Comparison of ENCODE assay signal across 8 mouse cellular contexts in the genomic region with DNA sequence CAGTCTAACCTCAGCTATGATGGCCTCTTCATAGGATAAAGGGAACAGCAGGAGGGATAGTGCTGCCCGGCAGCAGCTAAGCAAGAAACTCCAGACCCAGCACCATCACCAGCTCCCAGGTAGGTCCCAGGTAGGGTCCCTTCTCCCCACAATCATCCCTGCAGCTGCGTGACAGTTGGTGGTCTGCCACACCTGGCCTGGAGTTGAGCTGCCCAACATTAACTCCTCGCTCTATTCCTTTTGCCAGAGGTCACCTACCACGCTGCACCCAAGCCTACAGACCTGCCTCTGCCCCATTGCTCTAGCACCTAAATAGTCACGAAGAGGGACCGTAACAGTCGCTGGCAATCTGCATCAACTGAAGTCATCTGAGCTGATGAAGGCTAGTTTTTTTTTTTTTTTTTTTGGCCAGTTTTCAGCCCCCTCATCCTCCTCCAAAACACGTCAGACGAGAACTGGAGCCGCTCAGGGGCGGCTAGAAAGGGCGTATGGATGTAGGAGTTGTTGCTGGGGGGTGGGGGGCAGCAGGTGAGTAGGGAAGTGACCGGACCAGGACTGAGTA. TPM values are rescaled to one million over a fixed set of nuclear protein-coding genes. Genes with fewer than 3 reads are reported as not detected.
DNase-seq lines count a peak whose midpoint lies in the region; ATAC-seq and TF ChIP-seq lines count a peak whose summit lies in the region.

No protein-coding gene starts in this region.

- 5% methylated on average over 13 of the region's 13 CpGs for WGBS in forebrain, embryonic 16.5 days
- WGBS in liver, embryonic 16.5 days (ENCODE audit: insufficient replicate concordance), result 9% methylated on average over 13 of the region's 13 CpGs

- peaks cover 89% of the 10 kb centered on the region for H3K27me3 ChIP-seq in CH12.LX (replicated peaks)
- no peaks in the 10 kb centered on the region for H3K27me3 ChIP-seq in forebrain, embryonic 16.5 days (replicated peaks; ENCODE audit: control insufficient read depth, insufficient read depth, low read length)
- H3K27me3 ChIP-seq in liver, embryonic 16.5 days (ENCODE audit: control insufficient read depth, insufficient read depth, low read depth, low read length), result peaks cover 41% of the 10 kb centered on the region

- no peak overlapping the region for H3K4me3 ChIP-seq in CH12.LX (replicated peaks in 1 of 3; ENCODE audit: low read depth in 2 of 3, low read length in 2 of 3, poor library complexity in 1 of 3)
- H3K4me3 ChIP-seq in forebrain, embryonic 16.5 days (replicated peaks; ENCODE audit: low read length), result peak overlapping the region; percentile 54
- H3K4me3 ChIP-seq in liver, embryonic 16.5 days (ENCODE audit: low read depth, low read length), result peak overlapping the region; percentile 59; the same call in 1 of the 2 replicates

- no peaks in the 10 kb centered on the region for H3K79me2 ChIP-seq in CH12.LX (replicated peaks; ENCODE audit: control insufficient read depth, extremely low read depth, insufficient read depth, poor library complexity, severe bottlenecking)

- peaks cover 10% of the 10 kb centered on the region for H3K9me3 ChIP-seq in CH12.LX (replicated peaks; ENCODE audit: low read length)
- no peaks in the 10 kb centered on the region for H3K9me3 ChIP-seq in forebrain, embryonic 16.5 days (ENCODE audit: control insufficient read depth, low read length)
- no peaks in the 10 kb centered on the region for H3K9me3 ChIP-seq in liver, embryonic 16.5 days (replicated peaks; ENCODE audit: control insufficient read depth, low read length)

- dilution Hi-C loops in CH12.LX (cut with MboI; ENCODE audit: extremely low pct_ligation_motif_present, extremely low pct_unique_long_range_greater_than_20kb, low sequenced_read_pairs), result no loop called here

- no peaks in the 10 kb centered on the region for H3K4me1 ChIP-seq in CH12.LX (ENCODE audit: control insufficient read depth in 1 of 2, insufficient read depth in 2 of 2)
- peaks cover 34% of the 10 kb centered on the region for H3K4me1 ChIP-seq in forebrain, embryonic 16.5 days (replicated peaks; ENCODE audit: control insufficient read depth, insufficient read depth, low read length)
- H3K4me1 ChIP-seq in liver, embryonic 16.5 days (ENCODE audit: control insufficient read depth, low read depth, low read length), result peaks cover 4% of the 10 kb centered on the region

- H3K36me3 ChIP-seq in CH12.LX (replicated peaks in 1 of 2; ENCODE audit: control insufficient read depth in 1 of 2, insufficient read depth in 1 of 2, low read length in 1 of 2), result no peaks in the 10 kb centered on the region
- H3K36me3 ChIP-seq in forebrain, embryonic 16.5 days (ENCODE audit: control insufficient read depth, insufficient read depth), result no peaks in the 10 kb centered on the region
- H3K36me3 ChIP-seq in liver, embryonic 16.5 days (ENCODE audit: control insufficient read depth, insufficient read depth), result no peaks in the 10 kb centered on the region

- no peak for ATAC-seq in forebrain, embryonic 16.5 days
- no peak for ATAC-seq in liver, embryonic 16.5 days (ENCODE audit: low read depth)

- no peak overlapping the region for H3K27ac ChIP-seq in CH12.LX (ENCODE audit: insufficient read depth, low read depth)
- H3K27ac ChIP-seq in forebrain, embryonic 16.5 days (ENCODE audit: low read length), result peak overlapping the region; percentile 92
- no peak overlapping the region for H3K27ac ChIP-seq in liver, embryonic 16.5 days (ENCODE audit: low read length)

- TF ChIP-seq POLR2A in CH12.LX (IDR thresholded peaks at IDR 0.05; ENCODE audit: low read depth, low read length), result 0 out of 2 replicates have a peak, but pooled peaks have one; percentile 23

- DNase-seq in heart, adult 11 months, result peak; percentile 88
- DNase-seq in heart, postnatal 4 days, result no peak
- no peak for DNase-seq in CH12.LX (ENCODE audit: extremely low read depth)
- DNase-seq in adrenal gland, postnatal 25 days, result no peak
- no peak for DNase-seq in frontal cortex, postnatal 36 days (ENCODE audit: low spot score in 2 of 2)
- DNase-seq in right cerebral cortex, postnatal 4 days, result no peak

- H3K4me2 ChIP-seq in CH12.LX (ENCODE audit: insufficient read depth, low read depth, poor library complexity, severe bottlenecking), result peak overlapping the region; percentile 37; the same call in 1 of the 2 replicates
- H3K4me2 ChIP-seq in forebrain, embryonic 16.5 days (ENCODE audit: low read length), result peak overlapping the region; percentile 82
- H3K4me2 ChIP-seq in liver, embryonic 16.5 days (ENCODE audit: low read depth, low read length), result peak overlapping the region; percentile 77

- H3K9ac ChIP-seq in CH12.LX (ENCODE audit: insufficient read depth, low read depth), result no peak overlapping the region
- peak overlapping the region; percentile 96 for H3K9ac ChIP-seq in forebrain, embryonic 16.5 days (replicated peaks; ENCODE audit: low read depth, low read length)
- no peak overlapping the region for H3K9ac ChIP-seq in liver, embryonic 16.5 days (ENCODE audit: low read depth, low read length)

- TF ChIP-seq EP300 in CH12.LX (IDR thresholded peaks at IDR 0.05; ENCODE audit: low read length), result no peak

- TF ChIP-seq RAD21 in CH12.LX (IDR thresholded peaks at IDR 0.05; ENCODE audit: low read depth, low read length), result no peak

- TF ChIP-seq CTCF in CH12.LX (conservative IDR thresholded peaks at IDR 0.05 in 1 of 2, IDR thresholded peaks at IDR 0.05 in 1 of 2; ENCODE audit: low read depth in 2 of 2, low read length in 2 of 2), result no peak

- in situ Hi-C loops in CH12.LX (cut with MboI; ENCODE audit: low pct_ligation_motif_present, low pct_unique_long_range_greater_than_20kb, low sequenced_read_pairs), result loop anchor here (10.0 kb wide), 1 partner anchor 176 kb away; no protein-coding TSS in a partner anchor

TF ChIP-seq in CH12.LX, 34 proteins besides CTCF, POLR2A, EP300 and RAD21:
- TF ChIP-seq RCOR1 (conservative IDR thresholded peaks at IDR 0.05; ENCODE audit: low read depth, low read length) (no peak), JUN (IDR thresholded peaks at IDR 0.05; ENCODE audit: insufficient read depth, low read depth, low read length) (no peak), ZNF384 (IDR thresholded peaks at IDR 0.05; ENCODE audit: low read depth, low read length) (peak; percentile 51; the same call in 1 of the 2 replicates), E2F4 (IDR thresholded peaks at IDR 0.05; ENCODE audit: insufficient replicate concordance, low read depth, low read length) (no peak), GABPA (IDR thresholded peaks at IDR 0.05; ENCODE audit: insufficient replicate concordance, low read depth, low read length) (no peak), CHD2 (IDR thresholded peaks at IDR 0.05; ENCODE audit: low read length) (no peak), JUND (conservative IDR thresholded peaks at IDR 0.05; ENCODE audit: low read depth, low read length) (no peak), ZMIZ1 (IDR thresholded peaks at IDR 0.05; ENCODE audit: low read depth, low read length) (no peak), SIN3A (IDR thresholded peaks at IDR 0.05; ENCODE audit: low read length) (no peak)

RNA-seq across cellular contexts. Expression of gene Gpc1, which starts 0.7 kb away (rescaled TPM):
- 100 to 1,000 TPM; 133 to 148 TPM for total RNA-seq in heart, postnatal 4 days (2021)
- 0.55 and 0.59 TPM in 2 replicates for total RNA-seq in CH12.LX (2012; rRNA removed)
- 0.05 TPM in 1 of 2 replicates, not detected in the other for total RNA-seq in CH12.LX (2014; rRNA removed)
- 0.11 TPM in 1 of 2 replicates, not detected in the other for polyA plus RNA-seq in CH12.LX (2012; ENCODE audit: insufficient read length, low read depth)
- 70.4 and 72.7 TPM in 2 replicates for polyA plus RNA-seq in forebrain, embryonic 16.5 days (2015; fragmentation: Nextera tagmentation; extraction: Ambion mirVana)
- polyA plus RNA-seq in liver, embryonic 16.5 days (2015; fragmentation: Nextera tagmentation; extraction: Ambion mirVana), result 3.2 and 4.1 TPM in 2 replicates
- 66.0 and 69.4 TPM in 2 replicates for total RNA-seq in adrenal gland, postnatal 25 days (2021)

Comparison
In these comparisons a context has a peak if more than half of its experiments do, and no peak if none do; other contexts are left out.
1. H3K4me3 ChIP-seq: peak in forebrain, embryonic 16.5 days (single experiment) and liver, embryonic 16.5 days (single experiment); none in CH12.LX (0 of 3).
2. RNA of gene Gpc1, which starts 0.7 kb away (total RNA-seq): 133 to 148 TPM in heart, postnatal 4 days and 66.0 to 69.4 TPM in adrenal gland, postnatal 25 days; 0.05 to 0.59 TPM in CH12.LX; every median in the first group is over 10 times any median in the second.
3. Peak in every context shown above with its lines, with median percentiles within 50 percentile points of each other: H3K4me2 ChIP-seq.